Mouse (Mus musculus) brain, embryonic 14.5 days (tissue): ENCODE measurements around the gene Tnfsf4. TPM values are rescaled to one million over a fixed set of nuclear protein-coding genes. Genes with fewer than 3 reads are reported as not detected.

ENCODE experiments used
- DNase-seq: peaks from one replicate; pipeline ENCODE4 v3.0.0-alpha.2; 2011; ENCODE audit warnings: low read depth
- CTCF ChIP-seq: fragments of 200-500 bp; IDR thresholded peaks from 2 replicates; pipeline ENCODE4 v1.5.1; 2012; ENCODE audit warnings: inconsistent platforms, mild to moderate bottlenecking, moderate library complexity, borderline replicate concordance; ENCODE audit not compliant: insufficient read depth, insufficient read length; ENCODE audit errors: extremely low read depth
- POLR2A ChIP-seq: fragments of 200-500 bp; IDR thresholded peaks from 2 replicates; pipeline ENCODE4 v1.6.1; 2012; ENCODE audit warnings: mild to moderate bottlenecking, inconsistent platforms, borderline replicate concordance; ENCODE audit not compliant: poor library complexity, insufficient read depth, insufficient read length, severe bottlenecking; ENCODE audit errors: extremely low read depth
- polyA plus RNA-seq: library from polyadenylated mRNA; depleted of rRNA; stranded (reverse); fragments of >200 nt; gene quantifications from 2 replicates; pipeline ENCODE4 v1.2.3, GENCODE M21; 2012; rRNA removed

Tnfsf4 gene
- polyA plus RNA-seq, 1 experiment, result not detected

GRCm38 (mm10) chr1:161406480-161406879, 11.3 kb downstream of the Tnfsf4 start:
- no peak for DNase-seq
- TF ChIP-seq POLR2A (no peak), CTCF (no peak)

- DNase-seq, result no peak
- TF ChIP-seq POLR2A (no peak), CTCF (no peak)
Observed at GRCm38 (mm10) chr1:161419926-161420325, 24.7 kb downstream of the Tnfsf4 start.

GRCm38 (mm10) chr1:161420646-161421045, 25.4 kb downstream of the Tnfsf4 start:
- no peak for TF ChIP-seq CTCF
- TF ChIP-seq POLR2A, result no peak
- no peak for DNase-seq

GRCm38 (mm10) chr1:161426277-161427056, 31.3 kb downstream of the Tnfsf4 start:
- TF ChIP-seq POLR2A, result no peak
- no peak for TF ChIP-seq CTCF
- no peak for DNase-seq

GRCm38 (mm10) chr1:161427057-161427311, 31.8 kb downstream of the Tnfsf4 start:
- no peak for TF ChIP-seq CTCF
- no peak for TF ChIP-seq POLR2A
- no peak for DNase-seq

- TF ChIP-seq CTCF (no peak), POLR2A (no peak)
Observed at GRCm38 (mm10) chr1:161435781-161436180, 40.6 kb downstream of the Tnfsf4 start.

GRCm38 (mm10) chr1:161436503-161436902, 41.3 kb downstream of the Tnfsf4 start:
- DNase-seq, result no peak
- TF ChIP-seq POLR2A, result no peak
- TF ChIP-seq CTCF, result no peak

More at GRCm38 (mm10) chr1:161435781-161436180, 40.6 kb downstream of the Tnfsf4 start:
- DNase-seq, result no peak

- TF ChIP-seq CTCF, result no peak
- no peak for TF ChIP-seq POLR2A
- DNase-seq, result no peak
Observed at GRCm38 (mm10) chr1:161444858-161445257, 49.6 kb downstream of the Tnfsf4 start.

GRCm38 (mm10) chr1:161451683-161452245, 56.6 kb downstream of the Tnfsf4 start:
- TF ChIP-seq POLR2A (no peak), CTCF (no peak)
- DNase-seq, result no peak

- TF ChIP-seq POLR2A, result no peak
- TF ChIP-seq CTCF, result no peak
- DNase-seq, result no peak
Observed at GRCm38 (mm10) chr1:161452250-161452649, 57.0 kb downstream of the Tnfsf4 start.

- DNase-seq, result peak; percentile 31
- TF ChIP-seq POLR2A (no peak), CTCF (no peak)
Observed at GRCm38 (mm10) chr1:161463388-161464085, 68.3 kb downstream of the Tnfsf4 start.

Other genes starting within 250 kb of the Tnfsf4 start
- gene Tex50, start 236.1 kb upstream of the Tnfsf4 start, polyA plus RNA-seq, result not detected in 2 replicates
- 90.2 and 99.6 TPM in 2 replicates for gene Prdx6, start 144.2 kb upstream of the Tnfsf4 start, polyA plus RNA-seq
- 0.06 and 0.07 TPM in 2 replicates for gene Tnfsf18, start 99.2 kb downstream of the Tnfsf4 start, polyA plus RNA-seq